Mouse (Mus musculus) forebrain, embryonic 10.5 days (tissue): ENCODE measurements around the gene Arhgap24. TPM values are rescaled to one million over a fixed set of nuclear protein-coding genes. Genes with fewer than 3 reads are reported as not detected.

Experiments
- DNase-seq: peaks from one replicate; pipeline ENCODE4 v3.0.0-alpha.2; 2017; ENCODE audit warnings: low spot score; ENCODE audit errors: extremely low spot score
- H3K27ac ChIP-seq: fragments of 300-500 bp; sonication (generic); 2 replicates; pipeline ENCODE4 v1.5.1; 2016; ENCODE audit warnings: mild to moderate bottlenecking
- H3K27me3 ChIP-seq: fragments of 300-500 bp; sonication (generic); 2 replicates; pipeline ENCODE4 v1.6.1; 2016; ENCODE audit warnings: mild to moderate bottlenecking; ENCODE audit not compliant: poor library complexity, severe bottlenecking
- H3K36me3 ChIP-seq: fragments of 300-500 bp; sonication (generic); replicated peaks from 2 replicates; pipeline ENCODE4 v1.6.1; 2016; ENCODE audit warnings: mild to moderate bottlenecking, moderate library complexity
- H3K4me1 ChIP-seq: fragments of 300-500 bp; sonication (generic); 2 replicates; pipeline ENCODE4 v1.6.1; 2016
- H3K4me3 ChIP-seq: fragments of 300-500 bp; sonication (generic); 2 replicates; pipeline ENCODE4 v1.5.1; 2016; ENCODE audit warnings: mild to moderate bottlenecking, moderate library complexity
- H3K9me3 ChIP-seq: fragments of 300-500 bp; sonication (generic); 2 replicates; pipeline ENCODE4 v1.6.1; 2016; ENCODE audit warnings: mild to moderate bottlenecking, moderate library complexity
- WGBS: fragments of 180-500 bp; shearing (Covaris S2); methylation state at CpG from one replicate; pipeline ENCODE4 v1.1.7; 2016; 5-methylcytosine and 5-hydroxymethylcytosine counted together
- polyA plus RNA-seq: library from polyadenylated mRNA; unstranded; fragments of >200 nt; fragmentation: Nextera tagmentation; extraction: Ambion mirVana; gene quantifications from 2 replicates; pipeline ENCODE4 v1.2.1, GENCODE M21; 2016

Arhgap24 gene
- polyA plus RNA-seq, 1 experiment from 2014 or later = 2.5 TPM

DNA sequence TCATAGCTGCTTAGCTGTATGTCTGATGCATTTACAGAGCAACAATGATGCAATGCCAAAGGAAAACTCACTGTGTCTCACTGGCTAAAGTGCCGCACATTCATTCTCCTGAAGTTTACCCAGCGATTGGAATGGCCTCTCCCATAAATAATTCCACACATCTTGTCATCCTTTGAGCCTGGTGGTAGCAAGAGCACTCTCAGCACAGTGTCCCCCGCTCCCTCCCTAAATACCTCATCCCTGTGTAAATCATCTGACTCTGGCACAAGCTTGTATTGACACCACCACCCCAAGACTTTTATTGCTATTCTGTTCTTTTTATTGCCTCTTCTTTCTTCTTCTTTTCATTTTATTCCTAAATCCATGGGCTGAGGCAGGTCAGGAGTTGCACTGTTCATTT is 332.1 kb downstream of the Arhgap24 start:
- H3K4me1 ChIP-seq = peaks cover 17% of the 10 kb centered on the region
- H3K4me3 ChIP-seq = no peak overlapping the region
- no peaks in the 10 kb centered on the region for H3K27me3 ChIP-seq
- DNase-seq = no peak
- no peak overlapping the region for H3K27ac ChIP-seq
- no peaks in the 10 kb centered on the region for H3K9me3 ChIP-seq
- 87% methylated on average over 3 of the region's 3 CpGs for WGBS
- H3K36me3 ChIP-seq = no peaks in the 10 kb centered on the region

DNA sequence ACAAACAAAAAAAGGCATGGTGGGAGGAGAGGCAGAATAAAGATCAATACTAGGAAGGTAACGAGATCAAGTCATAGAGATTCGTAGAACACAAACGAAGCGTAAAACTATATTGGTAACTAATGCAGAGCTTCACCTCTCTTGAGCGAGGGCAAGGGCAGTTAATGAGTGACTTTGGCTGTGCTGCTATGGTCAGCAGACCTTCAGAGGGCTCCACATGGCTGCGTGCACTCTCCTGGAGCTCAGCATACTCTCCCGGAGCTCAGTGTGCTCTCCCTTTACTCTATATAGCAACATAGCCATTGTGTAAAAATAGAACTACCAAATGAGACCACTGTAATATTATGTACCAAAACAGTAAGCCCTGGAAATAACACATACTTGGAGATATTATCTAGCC is 336.4 kb downstream of the Arhgap24 start:
- H3K27me3 ChIP-seq = no peaks in the 10 kb centered on the region

DNA sequence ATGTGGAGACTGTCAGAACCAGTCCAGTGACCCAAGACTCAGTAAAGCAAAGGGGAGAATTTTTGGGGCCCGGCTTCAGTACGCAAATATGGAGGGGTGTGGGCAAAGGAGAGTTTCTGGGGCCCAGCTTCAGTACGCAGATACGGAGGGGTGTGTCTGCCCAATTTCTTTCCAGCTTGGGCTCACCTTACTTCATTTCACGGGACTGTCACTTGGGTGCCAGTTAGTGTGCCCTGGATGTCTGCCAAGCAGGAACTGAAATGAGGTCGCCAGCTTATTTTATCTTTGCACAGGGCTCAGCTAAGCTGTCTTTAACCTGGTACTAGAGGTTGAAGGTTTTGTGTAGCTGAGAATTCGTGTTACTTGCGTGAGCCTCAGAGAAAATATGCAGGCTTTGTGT is 344.3 kb downstream of the Arhgap24 start:
- Histone ChIP-seq H3K9me3 (no peaks in the 10 kb centered on the region), H3K27me3 (no peaks in the 10 kb centered on the region), H3K4me1 (0 out of 2 replicates have a peak, but pooled peaks cover 2% of the 10 kb centered on the region), H3K36me3 (no peaks in the 10 kb centered on the region), H3K27ac (no peak overlapping the region), H3K4me3 (no peak overlapping the region)
- WGBS = 90% methylated on average over 8 of the region's 8 CpGs
- DNase-seq = no peak

More for the DNA sequence above, 336.4 kb downstream of the Arhgap24 start:
- Histone ChIP-seq H3K9me3 (no peaks in the 10 kb centered on the region), H3K27ac (no peak overlapping the region), H3K4me3 (no peak overlapping the region), H3K36me3 (no peaks in the 10 kb centered on the region), H3K4me1 (no peaks in the 10 kb centered on the region)
- WGBS = 81% methylated on average over 7 of the region's 7 CpGs
- no peak for DNase-seq

DNA sequence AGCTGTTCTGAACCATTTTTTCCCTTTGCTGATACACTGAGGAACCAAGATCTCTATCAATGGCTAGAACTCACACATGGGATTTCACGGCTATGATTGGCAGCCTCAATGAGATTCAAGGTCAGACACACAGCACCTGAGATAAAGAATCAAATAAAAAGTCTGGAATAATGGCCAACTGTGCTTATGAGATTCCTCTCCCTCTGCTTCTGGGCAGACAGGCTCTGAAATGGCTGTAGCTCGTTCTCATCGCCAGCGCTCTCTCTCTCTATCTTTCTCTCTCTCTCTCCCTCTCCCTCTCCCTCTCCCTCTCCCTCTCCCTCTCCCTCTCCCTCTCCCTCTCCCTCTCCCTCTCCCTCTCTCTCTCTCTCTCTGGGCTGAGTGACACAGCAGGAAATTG is 357.9 kb downstream of the Arhgap24 start:
- Histone ChIP-seq H3K9me3 (no peaks in the 10 kb centered on the region), H3K4me3 (no peak overlapping the region), H3K27ac (no peak overlapping the region), H3K27me3 (no peaks in the 10 kb centered on the region), H3K36me3 (no peaks in the 10 kb centered on the region), H3K4me1 (peaks cover 1% of the 10 kb centered on the region)
- 75% methylated on average over 4 of the region's 4 CpGs for WGBS
- no peak for DNase-seq

DNA sequence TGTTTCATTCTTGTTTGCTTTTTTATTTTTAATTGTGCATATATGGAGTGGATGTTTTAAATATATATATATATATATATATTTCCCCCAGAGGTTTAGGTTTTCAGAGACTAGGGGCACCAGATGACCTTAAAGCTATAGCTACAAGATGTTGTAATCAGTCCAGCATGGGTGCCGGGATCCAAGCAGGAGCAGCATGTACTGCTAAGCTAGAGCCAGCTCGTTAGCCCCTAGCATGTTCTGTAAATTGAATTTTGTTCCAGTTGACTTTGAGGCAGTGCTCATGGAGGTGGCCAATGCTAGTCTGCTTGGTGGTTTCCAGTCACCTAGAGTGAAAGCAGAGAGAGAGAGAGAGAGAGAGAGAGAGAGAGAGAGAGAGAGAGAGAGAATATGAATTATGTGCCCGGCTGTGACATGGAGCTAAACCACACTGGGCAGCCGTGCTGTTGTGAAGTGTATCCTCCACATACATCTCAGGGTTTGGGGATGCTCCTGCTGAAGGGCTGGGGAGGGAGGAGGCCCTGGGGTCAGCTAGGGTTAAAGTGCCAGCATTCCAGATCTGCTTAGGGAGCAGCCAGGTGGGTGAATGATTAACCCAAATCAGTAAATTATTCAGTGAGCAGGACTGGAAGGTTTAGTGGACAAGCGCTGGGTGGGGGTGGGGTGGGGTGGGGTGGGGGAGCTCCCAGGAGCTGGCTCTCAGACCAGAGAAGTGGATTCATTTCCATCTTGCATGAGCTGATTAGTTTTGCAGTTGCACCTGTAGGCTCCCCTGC is 362.9 kb downstream of the Arhgap24 start:
- Histone ChIP-seq H3K9me3 (no peaks in the 10 kb centered on the region), H3K4me3 (no peak overlapping the region), H3K4me1 (peaks cover 37% of the 10 kb centered on the region), H3K27me3 (peaks cover 21% of the 10 kb centered on the region; the same call in 1 of the 2 replicates), H3K36me3 (no peaks in the 10 kb centered on the region), H3K27ac (0 out of 2 replicates have a peak overlapping the region, but pooled peaks have one; percentile 30)
- DNase-seq = no peak
- WGBS = 38% methylated on average over 5 of the region's 5 CpGs

DNA sequence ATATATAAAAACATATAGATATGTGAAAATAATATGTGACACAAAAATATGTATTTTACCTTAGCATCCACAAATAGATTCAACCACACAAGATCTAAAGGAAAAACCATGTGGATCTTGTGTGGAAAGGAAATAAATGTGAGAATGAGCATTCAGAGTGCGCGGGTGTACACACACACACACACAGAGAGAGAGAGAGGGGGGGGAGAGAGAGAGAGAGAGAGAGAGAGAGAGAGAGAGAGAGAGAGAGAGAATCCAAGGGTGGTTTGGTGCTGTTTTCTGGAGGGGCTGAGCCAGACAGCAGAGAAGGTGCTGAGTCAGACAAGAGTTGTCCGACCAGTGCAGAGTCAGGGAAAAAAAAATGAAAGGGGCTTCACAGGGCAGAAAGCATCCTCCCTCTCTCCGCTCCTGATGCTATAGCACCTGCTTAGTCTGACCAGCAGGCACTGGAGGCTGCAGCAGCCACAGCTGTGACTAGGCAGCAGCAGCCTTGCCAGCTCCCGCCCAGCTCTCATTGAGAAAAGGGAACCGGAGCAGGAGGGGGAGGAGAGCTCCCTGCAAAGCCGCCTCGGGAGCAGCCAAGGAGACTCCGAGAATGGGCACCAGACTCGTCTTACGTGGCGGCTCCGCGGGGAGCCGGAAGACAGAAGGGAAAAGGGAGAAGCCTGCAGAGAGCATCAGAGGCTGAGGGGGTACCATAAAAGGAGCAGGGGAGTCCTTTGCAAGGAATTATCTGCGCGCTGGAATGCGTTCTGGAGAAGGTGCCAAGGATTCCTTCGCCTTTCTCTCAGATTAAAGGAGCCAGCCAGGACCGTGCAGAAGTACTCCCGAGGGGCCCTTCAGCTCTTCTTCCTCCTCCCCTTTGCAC is 363.8 kb downstream of the Arhgap24 start:
- H3K4me1 ChIP-seq = peaks cover 37% of the 10 kb centered on the region
- WGBS = 1% methylated on average over 21 of the region's 21 CpGs
- H3K27ac ChIP-seq = peak overlapping the region; percentile 78
- peaks cover 21% of the 10 kb centered on the region; the same call in 1 of the 2 replicates for H3K27me3 ChIP-seq
- no peaks in the 10 kb centered on the region for H3K36me3 ChIP-seq
- peak overlapping the region; percentile 58 for H3K4me3 ChIP-seq
- no peaks in the 10 kb centered on the region for H3K9me3 ChIP-seq
- peak; percentile 69 for DNase-seq

DNA sequence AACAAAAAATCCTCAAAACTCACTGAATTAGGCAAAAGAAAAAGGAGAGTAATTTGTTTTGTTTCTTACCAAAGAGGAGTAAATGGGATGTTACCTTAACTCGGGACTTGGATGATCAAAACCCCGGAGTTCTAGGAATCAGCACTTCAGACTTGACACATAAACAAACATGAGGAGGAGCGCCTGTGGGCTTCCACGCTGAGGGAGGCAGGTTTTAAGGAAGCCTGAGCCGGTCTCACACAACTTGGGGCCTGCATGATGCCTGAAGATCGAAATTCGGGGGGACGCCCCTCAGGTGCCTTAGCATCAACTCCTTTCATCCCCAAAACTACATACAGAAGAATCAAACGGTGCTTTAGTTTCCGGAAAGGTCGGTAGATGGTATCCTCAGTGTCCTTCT is 364.6 kb downstream of the Arhgap24 start:
- 13% methylated on average over 11 of the region's 11 CpGs for WGBS
- Histone ChIP-seq H3K27ac (no peak overlapping the region), H3K27me3 (peaks cover 21% of the 10 kb centered on the region; the same call in 1 of the 2 replicates), H3K4me1 (peaks cover 37% of the 10 kb centered on the region), H3K36me3 (no peaks in the 10 kb centered on the region), H3K9me3 (no peaks in the 10 kb centered on the region), H3K4me3 (peak overlapping the region; percentile 58)
- DNase-seq = no peak

DNA sequence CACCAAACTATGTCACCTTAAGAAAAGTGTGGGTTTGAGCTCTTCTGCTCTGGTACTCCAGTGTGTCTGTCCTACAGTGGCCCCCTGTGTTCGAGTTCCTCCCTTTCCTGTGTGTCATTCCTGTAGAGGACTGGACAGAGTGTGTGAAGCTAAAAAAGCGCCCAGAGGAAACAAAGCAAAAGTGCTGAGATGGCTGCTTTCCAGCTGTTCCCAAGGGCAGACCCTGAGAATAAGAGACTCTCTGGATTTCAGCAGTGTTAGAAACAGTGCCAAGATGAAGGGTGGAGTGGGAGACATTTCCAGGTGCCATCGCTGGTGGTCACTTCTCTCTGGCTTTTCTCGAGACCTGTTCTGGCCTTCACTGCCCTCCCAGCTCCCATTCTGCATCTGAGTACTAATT is 366.7 kb downstream of the Arhgap24 start:
- 74% methylated on average over 4 of the region's 4 CpGs for WGBS
- DNase-seq = no peak
- H3K27ac ChIP-seq = no peak overlapping the region
- H3K27me3 ChIP-seq = peaks cover 21% of the 10 kb centered on the region; the same call in 1 of the 2 replicates
- H3K36me3 ChIP-seq = no peaks in the 10 kb centered on the region
- H3K9me3 ChIP-seq = no peaks in the 10 kb centered on the region
- peaks cover 37% of the 10 kb centered on the region for H3K4me1 ChIP-seq
- H3K4me3 ChIP-seq = no peak overlapping the region

DNA sequence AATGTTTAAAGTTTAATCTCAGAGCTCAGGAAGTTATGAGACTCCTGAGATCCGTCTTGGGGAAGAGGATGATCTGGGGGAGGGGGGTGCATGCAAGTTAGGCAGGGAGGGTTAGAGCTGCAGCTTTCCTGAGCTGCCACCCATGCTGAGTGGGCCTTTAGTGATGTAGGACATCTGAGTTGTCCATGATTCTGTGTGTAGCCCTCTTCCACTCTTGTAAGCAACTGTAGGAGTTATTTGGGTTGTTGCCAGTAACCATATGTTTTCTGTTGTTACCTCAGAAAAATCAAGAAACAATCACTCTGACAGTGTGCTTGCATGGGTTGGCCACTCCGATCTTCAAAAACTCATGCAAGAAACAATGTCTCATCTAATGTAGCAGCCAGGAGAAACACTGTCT is 370.6 kb downstream of the Arhgap24 start:
- H3K36me3 ChIP-seq = no peaks in the 10 kb centered on the region
- H3K27ac ChIP-seq = no peak overlapping the region
- no peak for DNase-seq
- H3K4me3 ChIP-seq = no peak overlapping the region
- peaks cover 25% of the 10 kb centered on the region for H3K4me1 ChIP-seq
- H3K27me3 ChIP-seq = peaks cover 11% of the 10 kb centered on the region; the same call in 1 of the 2 replicates
- H3K9me3 ChIP-seq = no peaks in the 10 kb centered on the region
- WGBS = 91% methylated on average over 2 of the region's 2 CpGs

DNA sequence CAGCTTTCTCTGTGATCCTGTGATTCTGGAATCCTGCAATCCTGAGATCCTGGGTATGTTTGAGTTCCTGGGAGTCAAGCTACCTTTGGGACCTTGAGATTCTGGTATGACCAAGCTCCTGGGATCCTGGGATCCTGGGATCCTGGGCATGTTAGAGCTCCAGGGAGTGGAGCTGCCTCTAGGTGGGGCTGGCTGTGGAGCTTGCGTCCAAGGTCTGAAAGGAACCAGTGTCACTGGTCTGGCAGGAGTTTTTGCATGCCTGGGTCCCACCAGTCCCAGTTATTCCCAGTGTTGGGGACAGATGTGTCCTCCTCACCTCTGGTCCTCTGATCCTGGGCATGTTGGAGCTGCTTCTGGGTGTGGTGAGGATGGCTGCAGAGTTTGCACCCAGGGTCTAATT is 372.6 kb downstream of the Arhgap24 start:
- WGBS = 87% methylated on average over 1 of the region's 1 CpGs
- peaks cover 14% of the 10 kb centered on the region for H3K4me1 ChIP-seq
- H3K4me3 ChIP-seq = no peak overlapping the region
- H3K27ac ChIP-seq = no peak overlapping the region
- no peaks in the 10 kb centered on the region for H3K9me3 ChIP-seq
- no peak for DNase-seq
- H3K27me3 ChIP-seq = no peaks in the 10 kb centered on the region
- no peaks in the 10 kb centered on the region for H3K36me3 ChIP-seq

DNA sequence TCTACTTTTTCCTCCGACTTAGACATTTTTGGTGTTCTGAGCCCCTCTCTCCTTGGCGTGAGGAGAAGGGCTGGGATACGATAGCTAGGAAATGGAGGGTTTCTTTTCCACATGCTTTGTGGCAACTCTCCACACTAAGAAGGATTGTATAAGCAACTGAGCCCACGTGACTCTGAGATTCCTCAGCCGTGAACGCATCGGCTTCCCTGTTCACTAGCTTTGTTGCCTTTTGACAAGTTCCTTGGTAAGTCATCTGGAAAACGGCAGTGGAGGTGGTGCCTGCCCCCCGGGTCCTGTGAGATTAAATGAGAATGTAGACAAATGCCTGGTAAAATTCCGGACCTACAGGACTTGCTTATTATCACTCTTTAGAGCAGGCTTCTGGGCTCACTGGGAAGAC is 374.6 kb downstream of the Arhgap24 start:
- peak; percentile 28 for DNase-seq
- H3K4me1 ChIP-seq = peaks cover 14% of the 10 kb centered on the region

DNA sequence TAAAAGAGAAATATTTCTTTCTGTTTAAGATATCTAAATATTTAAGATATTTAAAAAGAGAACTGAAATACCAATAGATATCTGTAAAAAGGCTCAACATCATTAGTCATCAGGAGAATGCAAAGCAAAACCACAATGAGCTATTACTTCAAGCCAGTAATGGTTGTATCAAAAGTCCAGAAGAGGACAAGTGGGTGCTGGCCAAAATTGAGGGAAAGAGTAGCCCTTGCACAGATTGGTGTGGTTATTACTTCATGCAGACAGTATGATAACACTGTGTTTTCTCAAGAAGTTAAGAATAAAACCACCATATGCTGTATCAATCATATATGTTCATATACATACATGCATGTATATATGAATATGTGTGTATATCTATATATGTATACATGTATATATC is 376.9 kb downstream of the Arhgap24 start:
- Histone ChIP-seq H3K27me3 (no peaks in the 10 kb centered on the region), H3K9me3 (no peaks in the 10 kb centered on the region), H3K4me1 (peaks cover 14% of the 10 kb centered on the region), H3K36me3 (no peaks in the 10 kb centered on the region), H3K27ac (no peak overlapping the region), H3K4me3 (no peak overlapping the region)
- DNase-seq = no peak

More for the DNA sequence above, 374.6 kb downstream of the Arhgap24 start:
- Histone ChIP-seq H3K27me3 (no peaks in the 10 kb centered on the region), H3K4me3 (peak overlapping the region; percentile 18; the same call in 1 of the 2 replicates), H3K9me3 (no peaks in the 10 kb centered on the region), H3K36me3 (no peaks in the 10 kb centered on the region), H3K27ac (no peak overlapping the region; the same call in 1 of the 2 replicates)
- 37% methylated on average over 10 of the region's 10 CpGs for WGBS

DNA sequence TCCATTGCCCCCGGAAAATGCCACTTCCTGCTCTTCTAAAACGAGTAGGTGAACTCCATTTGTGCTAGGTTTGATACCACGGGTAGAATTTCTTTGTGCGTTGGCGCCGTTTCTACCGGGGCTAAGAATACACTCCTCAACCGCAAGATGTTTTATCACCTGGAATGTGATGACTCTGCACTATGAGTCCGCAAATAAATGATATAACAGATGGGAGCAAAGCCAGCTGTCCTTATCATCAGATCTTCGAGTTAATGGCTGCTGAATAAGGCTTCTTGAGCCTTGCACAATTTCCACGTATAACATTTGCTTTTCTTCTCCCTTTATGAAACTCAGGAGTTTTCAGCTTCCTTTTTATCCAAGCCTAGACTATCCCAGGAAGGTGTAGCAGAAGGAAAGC is 378.6 kb downstream of the Arhgap24 start:
- 90% methylated on average over 11 of the region's 11 CpGs for WGBS
- peaks cover 14% of the 10 kb centered on the region for H3K4me1 ChIP-seq
- H3K36me3 ChIP-seq = no peaks in the 10 kb centered on the region
- DNase-seq = no peak
- H3K9me3 ChIP-seq = no peaks in the 10 kb centered on the region
- no peak overlapping the region for H3K4me3 ChIP-seq
- no peak overlapping the region for H3K27ac ChIP-seq
- H3K27me3 ChIP-seq = no peaks in the 10 kb centered on the region
